Mouse (Mus musculus): ENCODE data around the gene Eid2b. TPM values are rescaled to one million over a fixed set of nuclear protein-coding genes. Genes with fewer than 3 reads are reported as not detected.

Eid2b gene
- total and polyA plus RNA-seq, 2 experiments from 2014 or later, result 52.8 to 64.2 TPM

DNA sequence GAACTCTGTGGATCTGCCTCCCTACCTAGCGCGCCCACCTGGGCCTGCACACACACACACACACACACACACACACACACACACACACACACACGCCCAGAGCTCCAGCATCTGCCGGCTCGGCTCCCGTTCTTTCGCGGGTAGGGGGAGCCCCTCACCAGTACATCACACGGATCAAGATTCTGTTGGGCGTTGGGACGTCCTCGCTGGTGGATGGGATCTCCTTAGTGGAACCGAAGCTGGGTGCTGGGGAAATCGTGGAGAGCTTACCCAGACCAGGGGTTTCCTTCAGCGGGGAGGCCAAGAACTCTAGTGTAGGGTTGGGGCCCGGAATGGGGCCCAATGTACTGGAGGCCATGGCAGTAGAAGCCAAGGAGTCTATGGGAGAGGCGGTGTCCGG is 12.6 kb downstream of the Eid2b start:
- Histone ChIP-seq H3K27ac (ENCODE audit: low read depth, low read length) (no peak overlapping the region), H3K9me3 (ENCODE audit: low read length) (no peaks in the 10 kb centered on the region), H3K4me3 (ENCODE audit: low read depth, low read length) (peak overlapping the region; percentile 36), H3K27me3 (ENCODE audit: insufficient read depth, low read length) (peaks cover 5% of the 10 kb centered on the region), H3K36me3 (ENCODE audit: insufficient read depth, low read length) (no peaks in the 10 kb centered on the region), H3K9ac (replicated peaks; ENCODE audit: low read length, poor library complexity, severe bottlenecking) (peak overlapping the region; percentile 52), H3K4me2 (ENCODE audit: low read depth, low read length, poor library complexity, severe bottlenecking) (peak overlapping the region; percentile 47), H3K4me1 (ENCODE audit: insufficient read depth, low read length) (0 out of 2 replicates have a peak, but pooled peaks cover 4% of the 10 kb centered on the region)
- ATAC-seq (ENCODE audit: low FRiP score) (0 out of 2 replicates have a peak, but pooled peaks have one; percentile 24), DNase-seq (ENCODE audit: low spot score) (peak; percentile 42)
- WGBS, result 3% methylated on average over 18 of the region's 18 CpGs
- peak; percentile 44 for TF ChIP-seq CTCF (IDR thresholded peaks at IDR 0.05)

DNA sequence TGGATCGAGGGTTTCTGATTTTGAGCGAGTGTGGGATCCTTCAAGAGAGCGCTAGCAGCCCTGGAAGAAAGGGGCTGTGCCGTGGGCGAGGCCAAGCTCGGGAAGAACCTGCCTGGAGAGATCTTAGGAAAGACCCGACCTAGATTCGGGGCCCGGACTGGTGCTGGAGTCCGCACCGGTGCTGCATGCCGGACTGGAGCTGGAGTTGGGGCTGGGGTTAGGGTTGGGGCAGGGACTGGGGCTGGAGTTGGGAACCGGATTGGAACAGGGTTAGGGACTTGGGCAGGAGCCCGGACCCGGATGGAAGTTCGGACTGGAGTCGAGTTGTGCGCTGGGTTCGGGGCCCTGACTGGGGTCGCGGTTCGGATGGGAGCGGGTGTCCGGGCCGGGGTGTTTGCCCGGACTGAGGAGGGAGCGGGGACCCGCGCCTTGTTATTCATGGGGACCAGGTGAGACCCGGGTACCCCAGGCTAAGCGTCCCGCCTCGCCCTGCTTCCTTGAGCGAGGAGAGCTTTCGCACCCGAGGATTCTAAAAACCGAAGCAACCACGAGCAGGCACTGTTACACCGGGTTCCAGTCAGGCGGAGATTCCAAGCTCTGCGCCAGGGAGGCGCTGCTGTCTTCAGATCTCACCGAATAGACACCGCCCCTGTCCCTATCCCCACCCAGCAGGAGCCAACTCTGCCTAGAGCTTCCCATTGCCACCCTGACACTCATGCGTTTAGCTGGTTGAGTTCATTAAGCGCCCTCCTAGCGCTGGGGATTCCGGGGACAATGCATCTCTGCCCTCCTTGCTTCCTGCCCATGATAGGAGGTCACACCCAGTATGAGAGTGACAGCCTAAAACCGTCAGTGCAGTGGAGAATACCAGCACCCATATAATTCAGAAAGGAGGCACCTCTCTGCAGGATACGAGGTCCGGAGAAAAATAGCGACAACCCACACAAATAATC is 13.4 kb downstream of the Eid2b start, which contains the start of gene Selenov:
TSS of gene Selenov (minus strand) at position 549 of the 953 bp plus-strand sequence.
- Histone ChIP-seq H3K36me3 (ENCODE audit: insufficient read depth, low read length) (no peaks in the 10 kb centered on the region), H3K27ac (ENCODE audit: low read depth, low read length) (no peak within 1 kb of the TSS), H3K9me3 (ENCODE audit: low read length) (no peaks in the 10 kb centered on the region), H3K4me2 (ENCODE audit: low read depth, low read length, poor library complexity, severe bottlenecking) (peak within 1 kb of the TSS; percentile 47), H3K9ac (replicated peaks; ENCODE audit: low read length, poor library complexity, severe bottlenecking) (peak within 1 kb of the TSS; percentile 52), H3K4me3 (ENCODE audit: low read depth, low read length) (peak within 1 kb of the TSS; percentile 36), H3K27me3 (ENCODE audit: insufficient read depth, low read length) (peaks cover 5% of the 10 kb centered on the region), H3K4me1 (ENCODE audit: insufficient read depth, low read length) (0 out of 2 replicates have a peak, but pooled peaks cover 4% of the 10 kb centered on the region)
- WGBS, result under 1% methylated on average over 52 of the region's 52 CpGs
- ATAC-seq (ENCODE audit: low FRiP score) (peak; percentile 45; the same call in 1 of the 2 replicates), DNase-seq (ENCODE audit: low spot score) (peak; percentile 72)
- peak; percentile 52 for TF ChIP-seq CTCF (IDR thresholded peaks at IDR 0.05)

DNA sequence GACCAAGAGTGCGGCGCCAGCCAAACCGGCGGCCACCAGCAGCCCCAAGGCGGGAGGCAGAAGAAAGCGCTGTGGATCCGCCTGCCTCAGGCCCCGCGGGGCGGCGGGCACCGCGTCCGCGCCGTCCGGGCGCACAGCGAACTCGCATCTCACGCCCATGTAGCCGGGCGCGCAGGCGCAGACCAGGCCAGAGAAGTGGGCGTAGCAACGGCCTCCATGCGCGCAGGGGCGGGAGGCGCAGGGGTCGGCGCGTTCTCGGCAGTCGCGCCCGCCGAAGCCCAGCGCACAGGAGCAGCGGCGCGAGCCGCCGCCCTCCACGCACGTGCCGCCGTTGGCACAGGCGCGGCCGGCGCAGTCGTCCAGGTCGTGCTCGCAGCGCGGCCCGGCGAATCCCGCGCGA is 16.9 kb downstream of the Eid2b start:
- H3K36me3 ChIP-seq (ENCODE audit: insufficient read depth, low read length), result no peaks in the 10 kb centered on the region
- peaks cover 6% of the 10 kb centered on the region for H3K4me1 ChIP-seq (ENCODE audit: insufficient read depth, low read length)
- H3K27ac ChIP-seq (ENCODE audit: low read depth, low read length), result 0 out of 2 replicates have a peak overlapping the region, but pooled peaks have one; percentile 43
- H3K4me3 ChIP-seq (ENCODE audit: low read depth, low read length), result peak overlapping the region; percentile 55
- H3K9ac ChIP-seq (replicated peaks; ENCODE audit: low read length, poor library complexity, severe bottlenecking), result peak overlapping the region; percentile 55
- TF ChIP-seq CTCF (IDR thresholded peaks at IDR 0.05), result no peak
- DNase-seq (ENCODE audit: low spot score) (peak; percentile 88), ATAC-seq (ENCODE audit: low FRiP score) (peak; percentile 72)
- no peaks in the 10 kb centered on the region for H3K9me3 ChIP-seq (ENCODE audit: low read length)
- H3K4me2 ChIP-seq (ENCODE audit: low read depth, low read length, poor library complexity, severe bottlenecking), result peak overlapping the region; percentile 81
- 4% methylated on average over 63 of the region's 63 CpGs for WGBS
- H3K27me3 ChIP-seq (ENCODE audit: insufficient read depth, low read length), result peaks cover 5% of the 10 kb centered on the region

DNA sequence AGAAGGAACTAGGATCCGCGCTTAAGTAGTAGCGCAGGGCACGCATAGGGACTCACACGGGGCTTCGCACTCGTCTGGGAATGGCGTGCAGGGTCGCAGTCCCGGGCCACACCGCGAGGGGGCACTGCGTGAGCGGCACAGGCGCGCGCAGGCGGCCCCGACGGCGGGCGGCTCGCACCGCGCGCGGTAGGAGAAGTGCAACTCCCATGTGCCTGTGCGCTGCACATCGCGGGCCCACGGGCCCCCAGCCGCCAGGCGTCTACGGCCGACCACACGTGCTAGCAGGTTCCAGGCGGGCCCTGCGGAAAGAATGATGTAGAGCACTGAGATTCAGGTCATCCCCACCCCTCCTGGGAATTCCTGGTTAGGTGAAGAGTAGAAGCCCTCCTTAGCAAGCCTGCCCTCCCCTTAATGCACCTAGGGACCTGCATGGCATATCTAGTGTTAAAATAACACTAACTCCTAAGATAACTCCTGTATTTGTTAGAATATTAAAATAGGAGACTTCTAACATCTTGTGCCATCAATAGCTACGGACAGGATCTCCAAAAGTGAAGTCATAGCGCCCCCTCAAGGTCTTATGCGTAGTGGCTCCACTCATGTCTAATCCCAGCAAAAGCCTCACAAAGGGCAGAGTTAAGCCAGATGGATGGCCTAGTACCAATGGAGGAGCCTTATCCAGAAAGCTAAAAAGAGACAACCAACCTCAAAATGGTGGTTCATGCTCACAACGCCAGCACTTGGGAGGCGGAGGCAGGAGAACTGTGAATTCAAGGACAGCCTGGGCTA is 21.5 kb downstream of the Eid2b start:
- Histone ChIP-seq H3K36me3 (ENCODE audit: insufficient read depth, low read length) (no peaks in the 10 kb centered on the region), H3K4me2 (ENCODE audit: low read depth, low read length, poor library complexity, severe bottlenecking) (peak overlapping the region; percentile 45), H3K9me3 (ENCODE audit: low read length) (no peaks in the 10 kb centered on the region), H3K9ac (replicated peaks; ENCODE audit: low read length, poor library complexity, severe bottlenecking) (no peak overlapping the region), H3K27ac (ENCODE audit: low read depth, low read length) (no peak overlapping the region), H3K4me3 (ENCODE audit: low read depth, low read length) (peak overlapping the region; percentile 13), H3K27me3 (ENCODE audit: insufficient read depth, low read length) (no peaks in the 10 kb centered on the region), H3K4me1 (ENCODE audit: insufficient read depth, low read length) (peaks cover 3% of the 10 kb centered on the region)
- peak; percentile 55; the same call in 1 of the 2 replicates for ATAC-seq (ENCODE audit: low FRiP score)
- WGBS, result 13% methylated on average over 43 of the region's 43 CpGs
- TF ChIP-seq CTCF (IDR thresholded peaks at IDR 0.05), result peak; percentile 85
- peak; percentile 89 for DNase-seq (ENCODE audit: low spot score)

DNA sequence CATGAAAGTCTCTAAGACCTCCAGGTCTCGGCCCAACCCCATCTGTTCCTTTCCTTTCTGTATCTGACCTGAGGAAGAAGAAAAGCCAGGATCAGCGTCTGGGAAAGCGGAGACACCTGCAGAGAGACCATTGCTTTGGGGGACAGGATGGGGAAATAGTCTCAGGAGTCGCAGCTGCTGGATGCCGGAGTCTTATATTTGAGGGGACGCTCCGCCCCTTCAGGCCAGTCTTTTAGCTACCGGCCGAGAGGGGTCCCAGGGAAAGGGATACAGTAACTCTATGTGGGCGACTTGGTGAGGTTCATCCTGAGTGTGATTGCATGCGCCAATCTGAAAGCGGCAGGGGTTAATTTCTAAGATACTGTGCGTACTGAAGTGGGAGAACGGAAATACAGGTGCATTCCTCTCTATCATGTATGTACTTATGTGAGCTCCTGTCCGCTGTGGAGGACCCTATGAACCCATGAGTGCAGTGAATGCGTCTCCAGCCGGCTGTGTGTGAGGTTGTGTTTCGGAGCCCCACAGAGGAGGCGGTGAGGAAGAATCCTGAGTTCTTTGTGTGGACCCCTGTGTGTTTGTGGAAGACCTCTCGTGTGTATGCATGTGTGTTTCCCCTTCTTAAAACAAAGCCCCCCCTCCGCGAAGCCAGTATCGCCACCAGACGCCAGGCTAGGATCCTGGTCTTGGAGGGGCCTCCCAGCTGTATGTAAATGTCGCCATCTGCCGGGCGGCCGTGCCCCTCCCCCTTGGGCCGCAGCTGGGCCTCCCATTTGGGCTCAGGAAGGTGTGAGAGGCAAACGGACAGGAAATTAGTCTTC is 24.3 kb downstream of the Eid2b start, which contains the start of gene Dll3:
TSS of gene Dll3 (minus strand) at position 623 of the 818 bp plus-strand sequence.
- H3K36me3 ChIP-seq (ENCODE audit: insufficient read depth, low read length), result peaks cover 18% of the 10 kb centered on the region

More for the DNA sequence above, 24.3 kb downstream of the Eid2b start, which contains the start of gene Dll3:
- peak; percentile 74 for DNase-seq (ENCODE audit: low spot score)
- Histone ChIP-seq H3K9ac (replicated peaks; ENCODE audit: low read length, poor library complexity, severe bottlenecking) (peak within 1 kb of the TSS; percentile 55), H3K9me3 (ENCODE audit: low read length) (no peaks in the 10 kb centered on the region), H3K27me3 (ENCODE audit: insufficient read depth, low read length) (no peaks in the 10 kb centered on the region), H3K4me2 (ENCODE audit: low read depth, low read length, poor library complexity, severe bottlenecking) (peak within 1 kb of the TSS; percentile 66), H3K4me1 (ENCODE audit: insufficient read depth, low read length) (peaks cover 3% of the 10 kb centered on the region), H3K27ac (ENCODE audit: low read depth, low read length) (0 out of 2 replicates have a peak within 1 kb of the TSS, but pooled peaks have one; percentile 38), H3K4me3 (ENCODE audit: low read depth, low read length) (peak within 1 kb of the TSS; percentile 42)
- peak; percentile 38; the same call in 1 of the 2 replicates for ATAC-seq (ENCODE audit: low FRiP score)
- WGBS, result 1% methylated on average over 30 of the region's 30 CpGs
- peak; percentile 73 for TF ChIP-seq CTCF (IDR thresholded peaks at IDR 0.05)

All from midbrain, postnatal 0 days (tissue).